Mouse (Mus musculus) ES-E14 (cell line): ENCODE results near the gene Lrtm2.

Experiments
- HCFC1 ChIP-seq: IDR thresholded peaks from 2 replicates; pipeline ENCODE4 v1.6.1; 2012; ENCODE audit warnings: low read length, inconsistent platforms, borderline replicate concordance; ENCODE audit not compliant: insufficient read depth
- ZC3H11A ChIP-seq: IDR thresholded peaks from 2 replicates; pipeline ENCODE4 v1.6.1; 2012; ENCODE audit warnings: low read depth, mild to moderate bottlenecking, inconsistent platforms, low read length, borderline replicate concordance

DNA sequence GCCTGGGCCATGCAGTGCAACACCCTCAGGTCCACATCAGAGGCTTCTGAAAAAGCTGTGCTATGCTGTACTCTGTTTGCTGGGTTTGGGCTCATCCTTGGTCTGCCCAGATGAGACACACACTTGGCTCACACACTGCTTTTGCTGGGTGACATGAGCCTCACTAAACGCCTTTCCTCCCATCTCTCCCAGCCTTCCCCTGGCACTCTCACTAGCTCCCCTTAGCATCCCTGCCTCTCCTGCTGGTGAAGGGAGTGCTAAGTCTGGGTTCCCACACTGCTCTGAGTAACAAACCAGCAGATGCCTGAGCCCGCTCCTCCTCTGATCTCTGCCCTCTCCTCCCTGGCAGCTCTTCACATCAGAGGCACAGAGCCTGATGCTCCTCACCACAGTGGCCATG is 53.9 kb downstream of the Lrtm2 start:
- TF ChIP-seq ZC3H11A (no peak), HCFC1 (no peak)
